Mouse (Mus musculus) hindbrain, embryonic 11.5 days (tissue): ENCODE results near the gene Crocc. TPM values are rescaled to one million over a fixed set of nuclear protein-coding genes. Genes with fewer than 3 reads are reported as not detected.
A peak's percentile ranks its signal among the peaks of the same experiment; 100 is the strongest.

Experiments used
- ATAC-seq: fragments of 200-750 bp; cut with Nextera tagmentation; 2 replicates; pipeline ENCODE4 v1.8.0; 2017; ENCODE audit warnings: mild to moderate bottlenecking, moderate TSS enrichment, moderate library complexity; ENCODE audit not compliant: low FRiP score
- DNase-seq: peaks from one replicate; pipeline ENCODE4 v3.0.0-alpha.2; 2015; ENCODE audit warnings: low spot score
- H3K27ac ChIP-seq: fragments of 300-500 bp; sonication (generic); 2 replicates; pipeline ENCODE4 v1.5.1; 2014; ENCODE audit warnings: mild to moderate bottlenecking, low read depth, low read length
- H3K27me3 ChIP-seq: fragments of 300-500 bp; sonication (generic); 2 replicates; pipeline ENCODE4 v1.6.1; 2014; ENCODE audit warnings: mild to moderate bottlenecking, low read length, moderate library complexity, mixed read lengths; ENCODE audit not compliant: control insufficient read depth, insufficient read depth
- H3K36me3 ChIP-seq: fragments of 300-500 bp; sonication (generic); 2 replicates; pipeline ENCODE4 v1.6.1; 2014; ENCODE audit warnings: mild to moderate bottlenecking, low read length, moderate library complexity, mixed read lengths; ENCODE audit not compliant: control insufficient read depth, insufficient read depth
- H3K4me1 ChIP-seq: fragments of 300-500 bp; sonication (generic); replicated peaks from 2 replicates; pipeline ENCODE4 v1.6.1; 2014; ENCODE audit warnings: low read length, mixed read lengths; ENCODE audit not compliant: control insufficient read depth, insufficient read depth
- H3K4me2 ChIP-seq: fragments of 300-500 bp; sonication (generic); replicated peaks from 2 replicates; pipeline ENCODE4 v1.6.1; 2014; ENCODE audit warnings: mild to moderate bottlenecking, low read depth, low read length
- H3K4me3 ChIP-seq: fragments of 300-500 bp; sonication (generic); 2 replicates; pipeline ENCODE4 v1.5.1; 2014; ENCODE audit warnings: low read depth, low read length
- H3K9ac ChIP-seq: fragments of 300-500 bp; sonication (generic); 2 replicates; pipeline ENCODE4 v1.6.1; 2014; ENCODE audit warnings: low read depth, low read length
- H3K9me3 ChIP-seq: fragments of 300-500 bp; sonication (generic); 2 replicates; pipeline ENCODE4 v1.6.1; 2016; ENCODE audit warnings: low read length; ENCODE audit not compliant: control insufficient read depth
- WGBS: fragments of 180-500 bp; shearing (Covaris S2); extraction: QIAGEN DNeasy Blood & Tissue Kit; methylation state at CpG from one replicate; pipeline ENCODE4 v1.1.7; 2014; 5-methylcytosine and 5-hydroxymethylcytosine counted together
- polyA plus RNA-seq: library from polyadenylated mRNA; unstranded; fragments of >200 nt; fragmentation: Nextera tagmentation; extraction: Ambion mirVana; gene quantifications from 2 replicates; pipeline ENCODE4 v1.2.1, GENCODE M21; 2014

The Crocc gene
- polyA plus RNA-seq, 1 experiment from 2014 or later = 7.6 TPM

- no peak overlapping the region for H3K9ac ChIP-seq
- WGBS = 96% methylated on average over 9 of the region's 9 CpGs
- no peak overlapping the region for H3K4me3 ChIP-seq
- DNase-seq (no peak), ATAC-seq (no peak)
- H3K36me3 ChIP-seq = peaks cover 4% of the 10 kb centered on the region; the same call in 1 of the 2 replicates
- no peak overlapping the region for H3K27ac ChIP-seq
- 0 out of 2 replicates have a peak, but pooled peaks cover 5% of the 10 kb centered on the region for H3K4me1 ChIP-seq
- no peaks in the 10 kb centered on the region for H3K9me3 ChIP-seq
- H3K4me2 ChIP-seq = no peak overlapping the region
- no peaks in the 10 kb centered on the region for H3K27me3 ChIP-seq
These were observed 13.3 kb upstream of the Crocc start for GRCm38 (mm10) chr4:141073661-141074060.

GRCm38 (mm10) chr4:141072502-141072901 lies 12.2 kb upstream of the Crocc start:
- Histone ChIP-seq H3K27me3 (no peaks in the 10 kb centered on the region), H3K36me3 (peaks cover 6% of the 10 kb centered on the region), H3K4me1 (0 out of 2 replicates have a peak, but pooled peaks cover 5% of the 10 kb centered on the region), H3K4me3 (no peak overlapping the region), H3K9me3 (no peaks in the 10 kb centered on the region), H3K4me2 (no peak overlapping the region), H3K27ac (no peak overlapping the region), H3K9ac (no peak overlapping the region)
- WGBS = 88% methylated on average over 11 of the region's 11 CpGs
- ATAC-seq (no peak), DNase-seq (no peak)

GRCm38 (mm10) chr4:141069731-141070130 lies 9.4 kb upstream of the Crocc start:
- no peaks in the 10 kb centered on the region for H3K27me3 ChIP-seq
- no peaks in the 10 kb centered on the region for H3K4me1 ChIP-seq
- ATAC-seq (peak; percentile 31; the same call in 1 of the 2 replicates), DNase-seq (peak; percentile 76)
- H3K36me3 ChIP-seq = peaks cover 12% of the 10 kb centered on the region
- 65% methylated on average over 4 of the region's 4 CpGs for WGBS
- H3K9ac ChIP-seq = no peak overlapping the region
- no peak overlapping the region for H3K27ac ChIP-seq
- no peak overlapping the region for H3K4me3 ChIP-seq
- H3K4me2 ChIP-seq = no peak overlapping the region
- H3K9me3 ChIP-seq = no peaks in the 10 kb centered on the region

- no peaks in the 10 kb centered on the region for H3K27me3 ChIP-seq
- no peaks in the 10 kb centered on the region for H3K4me1 ChIP-seq
- H3K4me2 ChIP-seq = no peak overlapping the region
- DNase-seq (no peak), ATAC-seq (no peak)
- WGBS = 86% methylated on average over 8 of the region's 8 CpGs
- no peaks in the 10 kb centered on the region for H3K9me3 ChIP-seq
- H3K36me3 ChIP-seq = peaks cover 12% of the 10 kb centered on the region
- H3K4me3 ChIP-seq = no peak overlapping the region
- H3K9ac ChIP-seq = no peak overlapping the region
- no peak overlapping the region for H3K27ac ChIP-seq
These were observed 8.3 kb upstream of the Crocc start for GRCm38 (mm10) chr4:141068655-141069054.

GRCm38 (mm10) chr4:141067516-141068046 lies 7.2 kb upstream of the Crocc start:
- Histone ChIP-seq H3K9ac (no peak overlapping the region), H3K36me3 (peaks cover 12% of the 10 kb centered on the region), H3K27ac (no peak overlapping the region), H3K4me3 (no peak overlapping the region), H3K4me2 (no peak overlapping the region), H3K4me1 (no peaks in the 10 kb centered on the region), H3K9me3 (no peaks in the 10 kb centered on the region), H3K27me3 (no peaks in the 10 kb centered on the region)
- DNase-seq = no peak
- ATAC-seq = no peak
- WGBS = 91% methylated on average over 9 of the region's 9 CpGs

- Histone ChIP-seq H3K9ac (no peak overlapping the region), H3K27me3 (no peaks in the 10 kb centered on the region), H3K9me3 (no peaks in the 10 kb centered on the region), H3K36me3 (peaks cover 12% of the 10 kb centered on the region), H3K27ac (no peak overlapping the region), H3K4me1 (no peaks in the 10 kb centered on the region), H3K4me2 (no peak overlapping the region), H3K4me3 (no peak overlapping the region)
- ATAC-seq = no peak
- no peak for DNase-seq
- WGBS = 88% methylated on average over 12 of the region's 12 CpGs
These were observed 6.6 kb upstream of the Crocc start for GRCm38 (mm10) chr4:141066709-141067515.

- no peak overlapping the region for H3K4me3 ChIP-seq
- no peaks in the 10 kb centered on the region for H3K4me1 ChIP-seq
- ATAC-seq (peak; percentile 5; the same call in 1 of the 2 replicates), DNase-seq (peak; percentile 91)
- WGBS = 9% methylated on average over 8 of the region's 8 CpGs
- H3K9me3 ChIP-seq = no peaks in the 10 kb centered on the region
- H3K27ac ChIP-seq = no peak overlapping the region
- H3K27me3 ChIP-seq = no peaks in the 10 kb centered on the region
- H3K4me2 ChIP-seq = no peak overlapping the region
- H3K9ac ChIP-seq = no peak overlapping the region
- peaks cover 12% of the 10 kb centered on the region for H3K36me3 ChIP-seq
These were observed 4.8 kb upstream of the Crocc start for GRCm38 (mm10) chr4:141065123-141065522.

- H3K4me1 ChIP-seq = no peaks in the 10 kb centered on the region
- no peak for DNase-seq
- no peak overlapping the region for H3K4me2 ChIP-seq
- no peaks in the 10 kb centered on the region for H3K9me3 ChIP-seq
- H3K4me3 ChIP-seq = no peak overlapping the region
- WGBS = 81% methylated on average over 4 of the region's 4 CpGs
- no peak overlapping the region for H3K9ac ChIP-seq
- no peaks in the 10 kb centered on the region for H3K27me3 ChIP-seq
- peaks cover 12% of the 10 kb centered on the region for H3K36me3 ChIP-seq
- H3K27ac ChIP-seq = no peak overlapping the region
- no peak for ATAC-seq
These were observed 3.8 kb upstream of the Crocc start for GRCm38 (mm10) chr4:141064104-141064659.
